Comparison of ENCODE assay signal across 9 mouse cellular contexts in the genomic region with DNA sequence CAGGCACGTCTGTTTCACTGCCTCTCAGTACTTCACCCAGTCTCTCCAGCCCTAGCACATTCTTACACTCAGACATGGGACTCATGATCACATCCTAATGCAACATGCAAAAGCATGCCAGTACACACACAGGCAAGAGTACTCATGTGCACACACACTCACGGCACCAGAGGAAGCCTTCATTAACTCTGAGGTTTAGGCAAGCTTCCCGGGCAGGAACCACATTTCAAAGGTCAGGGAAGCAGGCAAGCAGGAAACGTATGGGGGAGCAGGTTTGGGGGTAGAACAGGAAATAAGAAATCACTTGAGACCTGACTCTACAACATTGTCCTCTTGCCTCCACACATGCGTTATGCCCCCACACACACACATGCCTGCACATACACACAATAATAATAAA. TPM values are rescaled to one million over a fixed set of nuclear protein-coding genes. Genes with fewer than 3 reads are reported as not detected.
A peak's percentile ranks its signal among the peaks of the same experiment; 100 is the strongest.
DNase-seq lines count a peak whose midpoint lies in the region; ATAC-seq and TF ChIP-seq lines count a peak whose summit lies in the region.
"Had no signal": no experiment of that assay in that cellular context is flagged by ENCODE, and none has a peak within 500 bp of the region (broad histone marks: within the 10 kb centered on the region; RNA-seq: fewer than 3 reads in every experiment).

No protein-coding gene starts in this region.

- no peak for TF ChIP-seq CTCF in thymus, adult 2 months (IDR thresholded peaks at IDR 0.05; ENCODE audit: borderline replicate concordance, control insufficient read depth, extremely low read depth, insufficient read depth, low read length, poor library complexity)

- no peak overlapping the region for H3K4me3 ChIP-seq in thymus, adult 2 months (ENCODE audit: control insufficient read depth, insufficient read depth, low read length)
- H3K4me3 ChIP-seq in limb, embryonic 15.5 days = no peak overlapping the region
- no peak overlapping the region for H3K4me3 ChIP-seq in forebrain, embryonic 15.5 days
- H3K4me3 ChIP-seq in hindbrain, embryonic 12.5 days = no peak overlapping the region

- peaks cover 55% of the 10 kb centered on the region for H3K4me1 ChIP-seq in thymus, adult 2 months (replicated peaks; ENCODE audit: control insufficient read depth, insufficient read depth, low read length)
- H3K4me1 ChIP-seq in limb, embryonic 15.5 days = peaks cover 82% of the 10 kb centered on the region
- H3K4me1 ChIP-seq in forebrain, embryonic 15.5 days = peaks cover 17% of the 10 kb centered on the region
- peaks cover 31% of the 10 kb centered on the region for H3K4me1 ChIP-seq in hindbrain, embryonic 12.5 days

- no peaks in the 10 kb centered on the region for H3K27me3 ChIP-seq in thymus, adult 2 months (ENCODE audit: control insufficient read depth, insufficient read depth, low read length)
- no peaks in the 10 kb centered on the region for H3K27me3 ChIP-seq in limb, embryonic 15.5 days
- H3K27me3 ChIP-seq in forebrain, embryonic 15.5 days = no peaks in the 10 kb centered on the region
- H3K27me3 ChIP-seq in hindbrain, embryonic 12.5 days = no peaks in the 10 kb centered on the region

- TF ChIP-seq POLR2A in thymus, adult 2 months (IDR thresholded peaks at IDR 0.05; ENCODE audit: control insufficient read depth, extremely low read depth, insufficient read depth, low read length, poor library complexity) = no peak

- no peaks in the 10 kb centered on the region for H3K36me3 ChIP-seq in thymus, adult 2 months (ENCODE audit: control insufficient read depth, insufficient read depth, low read length)
- no peaks in the 10 kb centered on the region for H3K36me3 ChIP-seq in limb, embryonic 15.5 days
- H3K36me3 ChIP-seq in forebrain, embryonic 15.5 days = no peaks in the 10 kb centered on the region
- no peaks in the 10 kb centered on the region for H3K36me3 ChIP-seq in hindbrain, embryonic 12.5 days

- H3K27ac ChIP-seq in thymus, adult 2 months (ENCODE audit: control insufficient read depth, insufficient read depth, low read length) = no peak overlapping the region
- peak overlapping the region; percentile 79 for H3K27ac ChIP-seq in limb, embryonic 15.5 days
- H3K27ac ChIP-seq in forebrain, embryonic 15.5 days (replicated peaks) = no peak overlapping the region
- no peak overlapping the region for H3K27ac ChIP-seq in hindbrain, embryonic 12.5 days

- H3K9ac ChIP-seq in limb, embryonic 15.5 days = no peak overlapping the region
- no peak overlapping the region for H3K9ac ChIP-seq in forebrain, embryonic 15.5 days (replicated peaks)
- no peak overlapping the region for H3K9ac ChIP-seq in hindbrain, embryonic 12.5 days

- peak; percentile 45 to 75 for DNase-seq in adrenal gland, adult (ENCODE audit: inconsistent age in 2 of 2, low spot score in 1 of 2)
- no peak for DNase-seq in adrenal gland, postnatal 4 days (ENCODE audit: low spot score in 2 of 2)
- peak; percentile 46 for DNase-seq in thymus, adult 2 months
- DNase-seq in thymus, postnatal 10 days (ENCODE audit: low spot score in 2 of 2) = no peak
- peak; percentile 37 for DNase-seq in yolk sac, embryonic 10.5 days (ENCODE audit: low spot score)

- H3K9me3 ChIP-seq in limb, embryonic 15.5 days = no peaks in the 10 kb centered on the region
- no peaks in the 10 kb centered on the region for H3K9me3 ChIP-seq in forebrain, embryonic 15.5 days
- H3K9me3 ChIP-seq in hindbrain, embryonic 12.5 days (replicated peaks) = no peaks in the 10 kb centered on the region

- no peak; the same call in 1 of the 2 replicates for ATAC-seq in limb, embryonic 15.5 days (ENCODE audit: insufficient number of reproducible peaks, low FRiP score, low TSS enrichment, low read depth)
- no peak for ATAC-seq in forebrain, embryonic 15.5 days (replicated peaks)
- ATAC-seq in hindbrain, embryonic 12.5 days (ENCODE audit: low FRiP score) = no peak
- ATAC-seq: forebrain, embryonic 14.5 days had no signal

- 13% methylated on average over 5 of the region's 5 CpGs for WGBS in thymus, adult 2 months
- WGBS in limb, embryonic 15.5 days = 14% methylated on average over 5 of the region's 5 CpGs
- 77% methylated on average over 5 of the region's 5 CpGs for WGBS in forebrain, embryonic 15.5 days
- WGBS in hindbrain, embryonic 12.5 days = 57% methylated on average over 5 of the region's 5 CpGs

- no peak overlapping the region for H3K4me2 ChIP-seq in limb, embryonic 15.5 days
- H3K4me2 ChIP-seq in forebrain, embryonic 15.5 days (replicated peaks) = no peak overlapping the region
- no peak overlapping the region for H3K4me2 ChIP-seq in hindbrain, embryonic 12.5 days (replicated peaks)

RNA-seq across cellular contexts. Expression of gene Lrp5, which starts 20.9 kb away (rescaled TPM):
- 100 to 1,000 TPM; 109 to 117 TPM for total RNA-seq in adrenal gland, postnatal 4 days (2021)
- 35.9 and 48.9 TPM in 2 replicates for polyA plus RNA-seq in thymus, adult 2 months (2012; rRNA removed)
- polyA plus RNA-seq in limb, embryonic 15.5 days (2015; fragmentation: Nextera tagmentation; extraction: Ambion mirVana) = 6.6 and 6.8 TPM in 2 replicates
- polyA plus RNA-seq in forebrain, embryonic 15.5 days (2015; fragmentation: Nextera tagmentation; extraction: Ambion mirVana) = 2.3 TPM in 2 replicates
- 3.8 and 4.0 TPM in 2 replicates for polyA plus RNA-seq in hindbrain, embryonic 12.5 days (2016; fragmentation: Nextera tagmentation; extraction: Ambion mirVana)

RNA-seq across cellular contexts. Expression of gene 1810055G02Rik, which starts 42.6 kb away (rescaled TPM):
- 10 to 100 TPM; 23.7 to 23.9 TPM for total RNA-seq in adrenal gland, postnatal 4 days (2021)
- polyA plus RNA-seq in thymus, adult 2 months (2012; rRNA removed) = 24.8 and 25.2 TPM in 2 replicates
- 60.5 and 69.0 TPM in 2 replicates for polyA plus RNA-seq in limb, embryonic 15.5 days (2015; fragmentation: Nextera tagmentation; extraction: Ambion mirVana)
- polyA plus RNA-seq in forebrain, embryonic 15.5 days (2015; fragmentation: Nextera tagmentation; extraction: Ambion mirVana) = 31.3 and 35.1 TPM in 2 replicates
- 37.3 and 37.5 TPM in 2 replicates for polyA plus RNA-seq in hindbrain, embryonic 12.5 days (2016; fragmentation: Nextera tagmentation; extraction: Ambion mirVana)

Comparison
In these comparisons a context has a peak if more than half of its experiments do, and no peak if none do; other contexts are left out.
1. DNase-seq: peak in adrenal gland, adult (2 of 2), thymus, adult 2 months (single experiment) and yolk sac, embryonic 10.5 days (single experiment); none in adrenal gland, postnatal 4 days (0 of 2) and thymus, postnatal 10 days (0 of 2).